Mouse (Mus musculus) C2C12 (cell line): Measurements from ENCODE around the gene Bet1.

Source experiments
- CEBPB ChIP-seq: IDR thresholded peaks from one replicate; pipeline ENCODE4 v1.6.1; 2011; ENCODE audit warnings: low read depth, mild to moderate bottlenecking, control low read depth, moderate library complexity
- CTCF ChIP-seq: IDR thresholded peaks from one replicate; pipeline ENCODE4 v1.5.1; 2011; ENCODE audit not compliant: control insufficient read depth, insufficient read depth, insufficient read length
- MAX ChIP-seq: IDR thresholded peaks from one replicate; pipeline ENCODE4 v1.6.1; 2011; ENCODE audit warnings: mild to moderate bottlenecking, control low read depth
- MYOD1 ChIP-seq: IDR thresholded peaks from one replicate; pipeline ENCODE4 v1.6.1; 2011; ENCODE audit warnings: low read depth; ENCODE audit not compliant: control insufficient read depth, insufficient read length
- USF1 ChIP-seq: IDR thresholded peaks from one replicate; pipeline ENCODE4 v1.6.1; 2011; ENCODE audit warnings: low read depth, mild to moderate bottlenecking, control low read depth, moderate library complexity

DNA sequence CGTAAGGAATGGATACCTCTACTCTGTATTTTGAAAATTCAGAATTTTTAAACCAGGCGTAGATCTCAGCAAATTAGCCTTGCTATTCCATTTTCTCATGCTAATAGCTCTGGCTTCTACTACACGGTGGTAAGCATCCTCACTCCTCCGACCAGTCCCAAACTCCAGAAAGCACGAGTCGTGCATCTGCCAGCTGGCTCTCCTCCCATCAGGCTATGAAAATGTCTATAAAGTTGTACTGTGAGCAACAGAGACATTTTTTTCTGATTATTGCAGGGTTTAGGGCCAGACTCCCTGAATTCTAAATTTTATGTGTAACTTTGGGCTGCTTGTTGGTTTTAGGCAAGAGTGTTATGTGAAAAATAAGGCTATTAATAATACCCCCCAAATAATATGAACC lies 14.5 kb downstream of the Bet1 start:
- no peak for TF ChIP-seq CTCF
- no peak for TF ChIP-seq MAX
- no peak for TF ChIP-seq USF1
- no peak for TF ChIP-seq MYOD1
- TF ChIP-seq CEBPB: no peak
